Mouse (Mus musculus) left cerebral cortex, postnatal 4 days (tissue): Measurements from ENCODE around the gene Cdkal1. TPM values are rescaled to one million over a fixed set of nuclear protein-coding genes. Genes with fewer than 3 reads are reported as not detected.

ENCODE experiments used
- DNase-seq: peaks from one replicate; pipeline ENCODE4 v3.0.0-alpha.2; 2022
- intact Hi-C: fragments of 180-260 bp; cut with DNase I; formaldehyde crosslinking; loops from one replicate; pipeline ENCODE4 v1.15.1; 2025
- total RNA-seq, 2 experiments: library from RNA; stranded (reverse); gene quantifications; 2 replicates each; pipeline ENCODE4 v1.2.3; 2021

Gene Cdkal1
- total RNA-seq, 2 experiments from 2014 or later, result 18.8 to 22.1 TPM

GRCm38 (mm10) chr13:29164845-29165524, 690.5 kb downstream of the Cdkal1 start:
- intact Hi-C loops, result no loop called here
- no peak for DNase-seq

- no peak for DNase-seq
- intact Hi-C loops, result no loop called here
Measured at GRCm38 (mm10) chr13:29162867-29163514, 692.5 kb downstream of the Cdkal1 start.

- peak; percentile 10 for DNase-seq
- intact Hi-C loops, result no loop called here
Measured at GRCm38 (mm10) chr13:29162444-29162843, 693.0 kb downstream of the Cdkal1 start.

- intact Hi-C loops, result no loop called here
- DNase-seq, result no peak
Measured at GRCm38 (mm10) chr13:29161436-29161835, 694.0 kb downstream of the Cdkal1 start.

- intact Hi-C loops, result no loop called here
- no peak for DNase-seq
Measured at GRCm38 (mm10) chr13:29156703-29157102, 698.8 kb downstream of the Cdkal1 start.

GRCm38 (mm10) chr13:29155297-29155696, 700.2 kb downstream of the Cdkal1 start:
- peak; percentile 25 for DNase-seq
- intact Hi-C loops, result no loop called here

GRCm38 (mm10) chr13:29150120-29150519, 705.4 kb downstream of the Cdkal1 start:
- DNase-seq, result no peak

GRCm38 (mm10) chr13:29149404-29149803, 706.1 kb downstream of the Cdkal1 start:
- DNase-seq, result no peak
- intact Hi-C loops, result no loop called here

More at GRCm38 (mm10) chr13:29150120-29150519, 705.4 kb downstream of the Cdkal1 start:
- intact Hi-C loops, result no loop called here

GRCm38 (mm10) chr13:29148616-29149015, 706.9 kb downstream of the Cdkal1 start:
- no peak for DNase-seq
- intact Hi-C loops, result no loop called here

Other genes with a start within 250 kb of the Cdkal1 start
- 10 to 100 TPM; 16.4 to 17.8 TPM for gene E2f3, start 130.4 kb upstream of the Cdkal1 start, total RNA-seq